Mouse (Mus musculus) intestine, postnatal 0 days (tissue): ENCODE data around the gene Zfand2b. TPM values are rescaled to one million over a fixed set of nuclear protein-coding genes. Genes with fewer than 3 reads are reported as not detected.

Experiments
- ATAC-seq: fragments of 200-750 bp; cut with Nextera tagmentation; 2 replicates; pipeline ENCODE4 v1.8.0; 2017; ENCODE audit warnings: mild to moderate bottlenecking, moderate TSS enrichment, moderate library complexity
- H3K27ac ChIP-seq: fragments of 300-500 bp; sonication (generic); 2 replicates; pipeline ENCODE4 v1.5.1; 2014; ENCODE audit warnings: mild to moderate bottlenecking, low read depth, low read length, moderate library complexity
- H3K27me3 ChIP-seq: fragments of 300-500 bp; sonication (generic); replicated peaks from 2 replicates; pipeline ENCODE4 v1.6.1; 2014; ENCODE audit warnings: low read length, mixed read lengths; ENCODE audit not compliant: control insufficient read depth, insufficient read depth
- H3K36me3 ChIP-seq: fragments of 300-500 bp; sonication (generic); 2 replicates; pipeline ENCODE4 v1.6.1; 2014; ENCODE audit warnings: mild to moderate bottlenecking, moderate library complexity; ENCODE audit not compliant: control insufficient read depth, insufficient read depth
- H3K4me1 ChIP-seq: fragments of 300-500 bp; sonication (generic); replicated peaks from 2 replicates; pipeline ENCODE4 v1.6.1; 2014; ENCODE audit warnings: antibody characterized with exemption, low read length, mixed read lengths; ENCODE audit not compliant: control insufficient read depth, insufficient read depth
- H3K4me2 ChIP-seq: fragments of 300-500 bp; sonication (generic); replicated peaks from 2 replicates; pipeline ENCODE4 v1.6.1; 2014; ENCODE audit warnings: low read depth, mild to moderate bottlenecking, moderate library complexity
- H3K4me3 ChIP-seq: fragments of 300-500 bp; sonication (generic); 2 replicates; pipeline ENCODE4 v1.5.1; 2014; ENCODE audit warnings: low read depth, low read length
- H3K9ac ChIP-seq: fragments of 300-500 bp; sonication (generic); 2 replicates; pipeline ENCODE4 v1.6.1; 2014; ENCODE audit warnings: mild to moderate bottlenecking, low read depth, low read length
- H3K9me3 ChIP-seq: fragments of 300-500 bp; sonication (generic); 2 replicates; pipeline ENCODE4 v1.6.1; 2016; ENCODE audit warnings: mixed run types; ENCODE audit not compliant: control insufficient read depth
- CTCF ChIP-seq: sonication (generic); IDR thresholded peaks from 2 replicates; pipeline ENCODE4 v1.5.1; 2016; ENCODE audit warnings: low read depth, mild to moderate bottlenecking, control low read depth, antibody characterized with exemption, moderate library complexity
- WGBS: fragments of 180-500 bp; shearing (Covaris S2); extraction: QIAGEN DNeasy Blood & Tissue Kit; methylation state at CpG from one replicate; pipeline ENCODE4 v1.1.7; 2014; 5-methylcytosine and 5-hydroxymethylcytosine counted together
- polyA plus RNA-seq: library from polyadenylated mRNA; unstranded; fragments of >200 nt; fragmentation: Nextera tagmentation; extraction: Ambion mirVana; gene quantifications from 2 replicates; pipeline ENCODE4 v1.2.1, GENCODE M21; 2015

Gene Zfand2b
- polyA plus RNA-seq, 1 experiment from 2014 or later = 51.2 TPM

- H3K36me3 ChIP-seq = peaks cover 39% of the 10 kb centered on the region
- H3K9ac ChIP-seq = peak overlapping the region; percentile 82
- H3K27me3 ChIP-seq = no peaks in the 10 kb centered on the region
- no peak for ATAC-seq
- peak overlapping the region; percentile 79; the same call in 1 of the 2 replicates for H3K27ac ChIP-seq
- no peaks in the 10 kb centered on the region for H3K9me3 ChIP-seq
- WGBS = 40% methylated on average over 5 of the region's 5 CpGs
- H3K4me2 ChIP-seq = peak overlapping the region; percentile 92
- peak overlapping the region; percentile 91 for H3K4me3 ChIP-seq
- TF ChIP-seq CTCF = no peak
- peaks cover 4% of the 10 kb centered on the region; the same call in 1 of the 2 replicates for H3K4me1 ChIP-seq
These were observed 22.8 kb downstream of the Zfand2b start for GRCm38 (mm10) chr1:75191258-75191621.

- WGBS = under 1% methylated on average over 56 of the region's 56 CpGs
- peak; percentile 99 for ATAC-seq
- Histone ChIP-seq H3K27ac (peak within 1 kb of the TSS; percentile 93), H3K4me3 (peak within 1 kb of the TSS; percentile 91), H3K27me3 (no peaks in the 10 kb centered on the region), H3K4me2 (peak within 1 kb of the TSS; percentile 92), H3K36me3 (peaks cover 39% of the 10 kb centered on the region), H3K9me3 (no peaks in the 10 kb centered on the region), H3K4me1 (peaks cover 4% of the 10 kb centered on the region; the same call in 1 of the 2 replicates), H3K9ac (peak within 1 kb of the TSS; percentile 82)
- peak; percentile 29; the same call in 1 of the 2 replicates for TF ChIP-seq CTCF
These were observed 23.4 kb downstream of the Zfand2b start, which contains the start of the genes Ankzf1 and Atg9a for GRCm38 (mm10) chr1:75191622-75192402. Ankzf1 (plus strand) TSS chr1:75192151. Atg9a (minus strand) TSS chr1:75192196.

- H3K4me1 ChIP-seq = peaks cover 4% of the 10 kb centered on the region; the same call in 1 of the 2 replicates
- H3K36me3 ChIP-seq = peaks cover 36% of the 10 kb centered on the region
- peak overlapping the region; percentile 93 for H3K27ac ChIP-seq
- under 1% methylated on average over 19 of the region's 19 CpGs for WGBS
- peak overlapping the region; percentile 82 for H3K9ac ChIP-seq
- H3K9me3 ChIP-seq = no peaks in the 10 kb centered on the region
- H3K27me3 ChIP-seq = no peaks in the 10 kb centered on the region
- H3K4me2 ChIP-seq = peak overlapping the region; percentile 92
- TF ChIP-seq CTCF = no peak
- peak; percentile 63 for ATAC-seq
- H3K4me3 ChIP-seq = peak overlapping the region; percentile 91
These were observed 24.0 kb downstream of the Zfand2b start for GRCm38 (mm10) chr1:75192452-75192851.

- Histone ChIP-seq H3K9me3 (no peaks in the 10 kb centered on the region), H3K27ac (no peak overlapping the region), H3K4me1 (no peaks in the 10 kb centered on the region; the same call in 1 of the 2 replicates), H3K9ac (no peak overlapping the region), H3K4me3 (no peak overlapping the region), H3K27me3 (no peaks in the 10 kb centered on the region), H3K4me2 (no peak overlapping the region), H3K36me3 (peaks cover 37% of the 10 kb centered on the region)
- no peak for TF ChIP-seq CTCF
- ATAC-seq = 0 out of 2 replicates have a peak, but pooled peaks have one; percentile 25
- WGBS = 68% methylated on average over 1 of the region's 1 CpGs
These were observed 32.8 kb downstream of the Zfand2b start for GRCm38 (mm10) chr1:75201236-75201635.

GRCm38 (mm10) chr1:75208967-75209678, 40.7 kb downstream of the Zfand2b start:
- Histone ChIP-seq H3K9ac (peak overlapping the region; percentile 35), H3K27ac (0 out of 2 replicates have a peak overlapping the region, but pooled peaks have one; percentile 8), H3K4me1 (peaks cover 10% of the 10 kb centered on the region), H3K36me3 (peaks cover 10% of the 10 kb centered on the region), H3K9me3 (no peaks in the 10 kb centered on the region), H3K4me2 (peak overlapping the region; percentile 83), H3K27me3 (no peaks in the 10 kb centered on the region), H3K4me3 (peak overlapping the region; percentile 38)
- 12% methylated on average over 34 of the region's 34 CpGs for WGBS
- no peak for TF ChIP-seq CTCF
- ATAC-seq = no peak
